ENCODE assay signal across 8 mouse cellular contexts in the genomic region with DNA sequence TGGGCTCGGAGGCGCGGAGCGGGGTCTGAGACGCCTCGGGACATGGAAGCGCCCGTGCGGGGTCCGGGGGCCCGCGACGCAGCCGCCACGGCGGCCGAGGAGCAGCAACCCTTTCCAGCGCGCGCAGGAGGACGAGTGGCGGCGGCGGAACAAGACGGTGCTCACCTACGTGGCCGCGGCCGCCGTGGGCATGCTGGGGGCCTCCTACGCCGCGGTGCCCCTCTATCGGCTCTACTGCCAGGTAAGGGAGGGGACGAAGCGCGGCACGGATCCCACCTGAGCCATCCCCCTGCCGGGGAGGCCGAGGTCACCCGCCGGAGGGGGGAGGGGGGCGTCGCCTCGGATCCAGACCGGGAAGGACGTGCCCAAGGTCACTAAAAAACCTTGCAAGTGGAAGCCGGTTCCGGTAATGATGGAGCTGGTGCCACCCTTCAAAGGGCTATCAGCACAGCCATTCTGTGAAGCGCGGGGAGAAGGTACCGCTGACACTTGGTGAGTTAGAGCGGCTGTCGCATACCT. TPM values are rescaled to one million over a fixed set of nuclear protein-coding genes. Genes with fewer than 3 reads are reported as not detected.
DNase-seq lines count a peak whose midpoint lies in the region; ATAC-seq lines count a peak whose summit lies in the region.

No protein-coding gene starts in this region.

- no peaks in the 10 kb centered on the region for H3K9me3 ChIP-seq in embryonic facial prominence, embryonic 10.5 days
- no peaks in the 10 kb centered on the region for H3K9me3 ChIP-seq in midbrain, embryonic 12.5 days

- H3K27me3 ChIP-seq in embryonic facial prominence, embryonic 10.5 days (replicated peaks; ENCODE audit: low read depth, poor library complexity, severe bottlenecking) = no peaks in the 10 kb centered on the region
- no peaks in the 10 kb centered on the region for H3K27me3 ChIP-seq in midbrain, embryonic 12.5 days

- H3K27ac ChIP-seq in embryonic facial prominence, embryonic 10.5 days (replicated peaks) = peak overlapping the region; percentile 98
- H3K27ac ChIP-seq in midbrain, embryonic 12.5 days (replicated peaks) = peak overlapping the region; percentile 92

- peak overlapping the region; percentile 96 for H3K9ac ChIP-seq in midbrain, embryonic 12.5 days (replicated peaks)

- peaks cover 32% of the 10 kb centered on the region for H3K36me3 ChIP-seq in embryonic facial prominence, embryonic 10.5 days (replicated peaks)
- H3K36me3 ChIP-seq in midbrain, embryonic 12.5 days = peaks cover 19% of the 10 kb centered on the region

- H3K4me3 ChIP-seq in embryonic facial prominence, embryonic 10.5 days = peak overlapping the region; percentile 99
- peak overlapping the region; percentile 96 for H3K4me3 ChIP-seq in midbrain, embryonic 12.5 days

- WGBS in embryonic facial prominence, embryonic 10.5 days = under 1% methylated on average over 54 of the region's 54 CpGs
- under 1% methylated on average over 53 of the region's 54 CpGs for WGBS in midbrain, embryonic 12.5 days

- ATAC-seq in midbrain, embryonic 12.5 days (ENCODE audit: low FRiP score, low read depth) = peak; percentile 75

- peaks cover 19% of the 10 kb centered on the region for H3K4me1 ChIP-seq in embryonic facial prominence, embryonic 10.5 days
- H3K4me1 ChIP-seq in midbrain, embryonic 12.5 days = peaks cover 20% of the 10 kb centered on the region

- peak overlapping the region; percentile 64 for H3K4me2 ChIP-seq in midbrain, embryonic 12.5 days (replicated peaks)

- DNase-seq in ovary, adult 18-20 months (ENCODE audit: low spot score) = peak; percentile 17
- no peak for DNase-seq in ovary, postnatal 10 days (ENCODE audit: low spot score)
- peak; percentile 27 for DNase-seq in adipocyte (ENCODE audit: low spot score)
- peak; percentile 73 for DNase-seq in embryonic facial prominence, embryonic 10.5 days (ENCODE audit: low spot score)
- DNase-seq in heart, postnatal 4 days = peak; percentile 58
- peak; percentile 42 to 64 for DNase-seq in layer of hippocampus, postnatal 10 days (ENCODE audit: low spot score in 2 of 2)
- no peak for DNase-seq in right cerebral cortex, postnatal 14 days

RNA-seq across cellular contexts. Expression of a gene that starts 0.4 kb away (rescaled TPM):
- 30.2 and 36.4 TPM in 2 replicates for polyA plus RNA-seq in embryonic facial prominence, embryonic 10.5 days (2016; fragmentation: Nextera tagmentation; extraction: Ambion mirVana)
- total RNA-seq in heart, postnatal 4 days (2021) = 10 to 100 TPM; 22.8 to 24.7 TPM
- total RNA-seq in layer of hippocampus, postnatal 10 days (2021) = 10 to 100 TPM; 23.1 to 26.6 TPM
- polyA plus RNA-seq in midbrain, embryonic 12.5 days (2016; fragmentation: Nextera tagmentation; extraction: Ambion mirVana) = 41.9 and 43.4 TPM in 2 replicates

RNA-seq across cellular contexts. Expression of a gene that starts 0.5 kb away (rescaled TPM):
- 37.9 and 38.6 TPM in 2 replicates for polyA plus RNA-seq in embryonic facial prominence, embryonic 10.5 days (2016; fragmentation: Nextera tagmentation; extraction: Ambion mirVana)
- 1 to 10 TPM; 5.9 to 6.0 TPM for total RNA-seq in heart, postnatal 4 days (2021)
- 1 to 10 TPM; 9.3 to 9.8 TPM for total RNA-seq in layer of hippocampus, postnatal 10 days (2021)
- 43.9 and 45.8 TPM in 2 replicates for polyA plus RNA-seq in midbrain, embryonic 12.5 days (2016; fragmentation: Nextera tagmentation; extraction: Ambion mirVana)

RNA-seq across cellular contexts. Expression of a gene that starts 49.8 kb away (rescaled TPM):
- polyA plus RNA-seq in embryonic facial prominence, embryonic 10.5 days (2016; fragmentation: Nextera tagmentation; extraction: Ambion mirVana) = 19.3 and 20.6 TPM in 2 replicates
- total RNA-seq in heart, postnatal 4 days (2021) = 10 to 100 TPM; 15.8 to 18.6 TPM
- total RNA-seq in layer of hippocampus, postnatal 10 days (2021) = 10 to 100 TPM; 18.3 to 19.3 TPM
- polyA plus RNA-seq in midbrain, embryonic 12.5 days (2016; fragmentation: Nextera tagmentation; extraction: Ambion mirVana) = 14.3 and 14.8 TPM in 2 replicates

Comparison
In these comparisons a context has a peak if more than half of its experiments do, and no peak if none do; other contexts are left out.
1. DNase-seq: peak in ovary, adult 18-20 months (single experiment), adipocyte (single experiment), embryonic facial prominence, embryonic 10.5 days (single experiment), heart, postnatal 4 days (single experiment) and layer of hippocampus, postnatal 10 days (2 of 2); none in ovary, postnatal 10 days (single experiment) and right cerebral cortex, postnatal 14 days (single experiment).